Mouse (Mus musculus): ENCODE measurements around the gene R3hcc1l. TPM values are rescaled to one million over a fixed set of nuclear protein-coding genes. Genes with fewer than 3 reads are reported as not detected.

R3hcc1l gene
- polyA plus RNA-seq, 1 experiment: 13.3 TPM

GRCm38 (mm10) chr19:42589246-42589645 lies 70.7 kb downstream of the R3hcc1l start:
- Histone ChIP-seq H3K27ac (ENCODE audit: insufficient read depth, low read length) (no peak overlapping the region), H3K4me3 (replicated peaks; ENCODE audit: insufficient read depth, low read depth, low read length) (no peak overlapping the region), H3K27me3 (ENCODE audit: control insufficient read depth, insufficient read depth, low read length) (no peaks in the 10 kb centered on the region), H3K4me1 (ENCODE audit: control insufficient read depth, insufficient read depth, low read length) (0 out of 2 replicates have a peak, but pooled peaks cover 2% of the 10 kb centered on the region)
- no peak for DNase-seq
- WGBS: 48% methylated on average over 1 of the region's 1 CpGs
- no peak for TF ChIP-seq CTCF (IDR thresholded peaks at IDR 0.05; ENCODE audit: borderline replicate concordance, insufficient read depth, low read depth, low read length)
- no peak for TF ChIP-seq POLR2A (IDR thresholded peaks at IDR 0.05; ENCODE audit: borderline replicate concordance, insufficient read depth, low read length)

DNA sequence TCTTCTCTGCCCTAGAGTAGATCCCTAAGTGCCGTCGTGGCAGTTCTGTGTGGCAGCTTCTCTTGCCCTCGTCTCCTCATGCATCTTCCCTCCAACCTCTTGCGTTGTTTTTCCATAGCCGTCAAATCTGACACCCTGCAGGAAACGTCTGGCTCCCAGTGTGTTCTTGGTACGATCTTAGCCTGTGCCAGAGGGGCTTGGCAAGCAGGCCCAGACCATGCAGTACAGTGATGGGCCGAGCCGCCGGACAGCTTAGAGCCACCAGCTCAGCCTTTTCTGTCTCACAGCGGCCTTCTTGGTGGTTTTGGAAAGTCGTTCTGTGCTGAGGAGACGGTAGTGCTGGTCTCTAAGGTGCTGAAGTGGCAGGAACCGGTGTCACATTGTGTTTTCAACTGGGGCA lies 73.0 kb downstream of the R3hcc1l start:
- no peak for DNase-seq
- H3K4me1 ChIP-seq (ENCODE audit: control insufficient read depth, insufficient read depth, low read length): no peaks in the 10 kb centered on the region
- no peaks in the 10 kb centered on the region for H3K27me3 ChIP-seq (ENCODE audit: control insufficient read depth, insufficient read depth, low read length)
- TF ChIP-seq CTCF (IDR thresholded peaks at IDR 0.05; ENCODE audit: borderline replicate concordance, insufficient read depth, low read depth, low read length) (no peak), POLR2A (IDR thresholded peaks at IDR 0.05; ENCODE audit: borderline replicate concordance, insufficient read depth, low read length) (no peak)
- 25% methylated on average over 14 of the region's 14 CpGs for WGBS
- H3K4me3 ChIP-seq (replicated peaks; ENCODE audit: insufficient read depth, low read depth, low read length): no peak overlapping the region
- H3K27ac ChIP-seq (ENCODE audit: insufficient read depth, low read length): no peak overlapping the region

DNA sequence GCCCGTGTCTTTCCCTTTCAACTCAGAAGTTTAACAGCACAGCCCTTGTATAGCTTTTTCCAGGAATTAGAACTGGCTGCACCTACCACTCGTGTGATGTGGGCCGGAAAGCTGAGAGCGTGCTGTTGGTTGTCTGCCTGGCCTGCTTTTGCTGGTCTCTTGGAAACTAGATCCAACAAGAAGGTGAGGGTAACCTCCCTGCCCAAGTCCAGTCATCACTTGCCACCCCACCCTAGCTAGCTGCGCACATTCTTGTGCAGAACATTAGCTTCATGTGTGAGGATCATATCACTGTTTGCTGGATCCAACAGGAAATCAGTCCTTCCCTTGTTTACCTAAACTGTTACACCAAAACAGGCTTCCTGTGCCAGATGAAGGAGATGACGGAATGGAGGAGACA lies 74.9 kb downstream of the R3hcc1l start:
- H3K4me1 ChIP-seq (ENCODE audit: control insufficient read depth, insufficient read depth, low read length): no peaks in the 10 kb centered on the region
- 94% methylated on average over 6 of the region's 6 CpGs for WGBS
- no peak overlapping the region for H3K4me3 ChIP-seq (replicated peaks; ENCODE audit: insufficient read depth, low read depth, low read length)
- no peak for DNase-seq
- no peak for TF ChIP-seq CTCF (IDR thresholded peaks at IDR 0.05; ENCODE audit: borderline replicate concordance, insufficient read depth, low read depth, low read length)
- no peak for TF ChIP-seq POLR2A (IDR thresholded peaks at IDR 0.05; ENCODE audit: borderline replicate concordance, insufficient read depth, low read length)
- H3K27ac ChIP-seq (ENCODE audit: insufficient read depth, low read length): no peak overlapping the region
- no peaks in the 10 kb centered on the region for H3K27me3 ChIP-seq (ENCODE audit: control insufficient read depth, insufficient read depth, low read length)

GRCm38 (mm10) chr19:42595066-42595465 lies 76.5 kb downstream of the R3hcc1l start:
- Histone ChIP-seq H3K27ac (ENCODE audit: insufficient read depth, low read length) (no peak overlapping the region), H3K27me3 (ENCODE audit: control insufficient read depth, insufficient read depth, low read length) (no peaks in the 10 kb centered on the region), H3K4me3 (replicated peaks; ENCODE audit: insufficient read depth, low read depth, low read length) (no peak overlapping the region), H3K4me1 (ENCODE audit: control insufficient read depth, insufficient read depth, low read length) (0 out of 2 replicates have a peak, but pooled peaks cover 2% of the 10 kb centered on the region)
- DNase-seq: peak; percentile 45 to 65
- 80% methylated on average over 6 of the region's 6 CpGs for WGBS
- no peak for TF ChIP-seq CTCF (IDR thresholded peaks at IDR 0.05; ENCODE audit: borderline replicate concordance, insufficient read depth, low read depth, low read length)
- no peak for TF ChIP-seq POLR2A (IDR thresholded peaks at IDR 0.05; ENCODE audit: borderline replicate concordance, insufficient read depth, low read length)

- H3K4me3 ChIP-seq (replicated peaks; ENCODE audit: insufficient read depth, low read depth, low read length): no peak overlapping the region
- peaks cover 11% of the 10 kb centered on the region for H3K4me1 ChIP-seq (ENCODE audit: control insufficient read depth, insufficient read depth, low read length)
- no peak overlapping the region for H3K27ac ChIP-seq (ENCODE audit: insufficient read depth, low read length)
- no peak for DNase-seq
- no peaks in the 10 kb centered on the region for H3K27me3 ChIP-seq (ENCODE audit: control insufficient read depth, insufficient read depth, low read length)
- 93% methylated on average over 12 of the region's 12 CpGs for WGBS
- TF ChIP-seq POLR2A (IDR thresholded peaks at IDR 0.05; ENCODE audit: borderline replicate concordance, insufficient read depth, low read length): no peak
Measured at GRCm38 (mm10) chr19:42597286-42597685, 78.7 kb downstream of the R3hcc1l start.

- no peak overlapping the region for H3K4me3 ChIP-seq (replicated peaks; ENCODE audit: insufficient read depth, low read depth, low read length)
- peaks cover 11% of the 10 kb centered on the region for H3K4me1 ChIP-seq (ENCODE audit: control insufficient read depth, insufficient read depth, low read length)
- 90% methylated on average over 6 of the region's 6 CpGs for WGBS
- no peak for DNase-seq
- TF ChIP-seq POLR2A (IDR thresholded peaks at IDR 0.05; ENCODE audit: borderline replicate concordance, insufficient read depth, low read length): no peak
- no peak for TF ChIP-seq CTCF (IDR thresholded peaks at IDR 0.05; ENCODE audit: borderline replicate concordance, insufficient read depth, low read depth, low read length)
- H3K27ac ChIP-seq (ENCODE audit: insufficient read depth, low read length): no peak overlapping the region
- no peaks in the 10 kb centered on the region for H3K27me3 ChIP-seq (ENCODE audit: control insufficient read depth, insufficient read depth, low read length)
Measured at GRCm38 (mm10) chr19:42597896-42598295, 79.3 kb downstream of the R3hcc1l start.

DNA sequence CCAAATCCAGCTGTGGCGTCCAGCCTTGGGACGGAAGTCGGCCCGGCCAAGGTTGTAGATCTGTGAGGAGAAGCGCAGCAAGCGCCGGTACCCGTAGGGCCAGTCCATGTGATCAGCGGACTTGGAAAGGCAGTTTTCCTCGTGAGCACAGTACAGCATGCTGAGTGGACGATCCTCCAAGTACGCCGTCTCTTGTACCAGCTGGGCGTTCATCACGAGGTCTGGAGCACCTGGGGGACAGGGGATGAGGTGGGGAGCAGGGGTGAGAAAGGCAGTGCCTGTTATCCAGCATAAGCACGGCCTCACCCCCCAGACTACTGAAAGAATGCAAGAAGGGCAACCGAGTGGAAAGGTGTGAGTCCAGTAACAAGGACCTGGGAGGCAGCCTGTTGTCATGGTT lies 81.3 kb downstream of the R3hcc1l start:
- no peak for TF ChIP-seq CTCF (IDR thresholded peaks at IDR 0.05; ENCODE audit: borderline replicate concordance, insufficient read depth, low read depth, low read length)
- TF ChIP-seq POLR2A (IDR thresholded peaks at IDR 0.05; ENCODE audit: borderline replicate concordance, insufficient read depth, low read length): no peak
- WGBS: 58% methylated on average over 17 of the region's 17 CpGs
- no peaks in the 10 kb centered on the region for H3K27me3 ChIP-seq (ENCODE audit: control insufficient read depth, insufficient read depth, low read length)
- no peak overlapping the region for H3K27ac ChIP-seq (ENCODE audit: insufficient read depth, low read length)
- no peak for DNase-seq
- peaks cover 11% of the 10 kb centered on the region for H3K4me1 ChIP-seq (ENCODE audit: control insufficient read depth, insufficient read depth, low read length)
- no peak overlapping the region for H3K4me3 ChIP-seq (replicated peaks; ENCODE audit: insufficient read depth, low read depth, low read length)

GRCm38 (mm10) chr19:42600591-42600990 lies 82.0 kb downstream of the R3hcc1l start:
- WGBS: 72% methylated on average over 3 of the region's 3 CpGs
- Histone ChIP-seq H3K4me1 (ENCODE audit: control insufficient read depth, insufficient read depth, low read length) (peaks cover 11% of the 10 kb centered on the region), H3K27me3 (ENCODE audit: control insufficient read depth, insufficient read depth, low read length) (no peaks in the 10 kb centered on the region), H3K27ac (ENCODE audit: insufficient read depth, low read length) (no peak overlapping the region), H3K4me3 (replicated peaks; ENCODE audit: insufficient read depth, low read depth, low read length) (no peak overlapping the region)
- TF ChIP-seq POLR2A (IDR thresholded peaks at IDR 0.05; ENCODE audit: borderline replicate concordance, insufficient read depth, low read length) (no peak), CTCF (IDR thresholded peaks at IDR 0.05; ENCODE audit: borderline replicate concordance, insufficient read depth, low read depth, low read length) (no peak)
- DNase-seq: no peak
